Mouse (Mus musculus): Measurements from ENCODE around the gene Herc6. TPM values are rescaled to one million over a fixed set of nuclear protein-coding genes. Genes with fewer than 3 reads are reported as not detected.
"Not testable (repeated sequence)": the region's sequence is repeated elsewhere in the genome, so short reads cannot be mapped to it uniquely, and the experiment has no call there.

Gene Herc6
- polyA plus RNA-seq, 1 experiment from 2014 or later: 1.2 TPM

GRCm38 (mm10) chr6:57535971-57536669 is 44.7 kb upstream of the Herc6 start:
- Histone ChIP-seq H3K4me3 (ENCODE audit: low read depth, low read length) (peak overlapping the region; percentile 77), H3K27me3 (ENCODE audit: control insufficient read depth, insufficient read depth, low read length) (no peaks in the 10 kb centered on the region), H3K4me1 (ENCODE audit: control insufficient read depth, insufficient read depth, low read length) (peaks cover 8% of the 10 kb centered on the region), H3K9ac (replicated peaks; ENCODE audit: low read depth, low read length) (peak overlapping the region; percentile 37; the same call in 1 of the 2 replicates), H3K36me3 (ENCODE audit: control insufficient read depth, insufficient read depth, low read length) (no peaks in the 10 kb centered on the region), H3K4me2 (ENCODE audit: low read depth, low read length) (peak overlapping the region; percentile 62), H3K9me3 (ENCODE audit: control insufficient read depth, low read length) (no peaks in the 10 kb centered on the region), H3K27ac (ENCODE audit: low read depth, low read length) (peak overlapping the region; percentile 25)
- ATAC-seq (ENCODE audit: low read depth): peak; percentile 45
- 24% methylated on average over 14 of the region's 14 CpGs for WGBS

GRCm38 (mm10) chr6:57537887-57538286 is 42.9 kb upstream of the Herc6 start:
- 94% methylated on average over 5 of the region's 5 CpGs for WGBS
- Histone ChIP-seq H3K4me1 (ENCODE audit: control insufficient read depth, insufficient read depth, low read length) (peaks cover 8% of the 10 kb centered on the region), H3K9ac (replicated peaks; ENCODE audit: low read depth, low read length) (no peak overlapping the region), H3K27ac (ENCODE audit: low read depth, low read length) (no peak overlapping the region), H3K27me3 (ENCODE audit: control insufficient read depth, insufficient read depth, low read length) (no peaks in the 10 kb centered on the region), H3K4me3 (ENCODE audit: low read depth, low read length) (no peak overlapping the region), H3K36me3 (ENCODE audit: control insufficient read depth, insufficient read depth, low read length) (no peaks in the 10 kb centered on the region), H3K4me2 (ENCODE audit: low read depth, low read length) (no peak overlapping the region), H3K9me3 (ENCODE audit: control insufficient read depth, low read length) (no peaks in the 10 kb centered on the region)
- ATAC-seq (ENCODE audit: low read depth): no peak

GRCm38 (mm10) chr6:57540950-57541498 is 39.8 kb upstream of the Herc6 start:
- no peaks in the 10 kb centered on the region for H3K9me3 ChIP-seq (ENCODE audit: control insufficient read depth, low read length)
- H3K4me3 ChIP-seq (ENCODE audit: low read depth, low read length): no peak overlapping the region
- no peaks in the 10 kb centered on the region for H3K36me3 ChIP-seq (ENCODE audit: control insufficient read depth, insufficient read depth, low read length)
- no peak overlapping the region for H3K9ac ChIP-seq (replicated peaks; ENCODE audit: low read depth, low read length)
- no peak overlapping the region for H3K4me2 ChIP-seq (ENCODE audit: low read depth, low read length)
- H3K27me3 ChIP-seq (ENCODE audit: control insufficient read depth, insufficient read depth, low read length): no peaks in the 10 kb centered on the region
- H3K4me1 ChIP-seq (ENCODE audit: control insufficient read depth, insufficient read depth, low read length): no peaks in the 10 kb centered on the region
- WGBS: 82% methylated on average over 5 of the region's 5 CpGs
- H3K27ac ChIP-seq (ENCODE audit: low read depth, low read length): no peak overlapping the region
- no peak for ATAC-seq (ENCODE audit: low read depth)

GRCm38 (mm10) chr6:57541737-57542335 is 39.0 kb upstream of the Herc6 start:
- Histone ChIP-seq H3K4me2 (ENCODE audit: low read depth, low read length) (no peak overlapping the region), H3K36me3 (ENCODE audit: control insufficient read depth, insufficient read depth, low read length) (no peaks in the 10 kb centered on the region), H3K27ac (ENCODE audit: low read depth, low read length) (no peak overlapping the region), H3K27me3 (ENCODE audit: control insufficient read depth, insufficient read depth, low read length) (no peaks in the 10 kb centered on the region), H3K9ac (replicated peaks; ENCODE audit: low read depth, low read length) (no peak overlapping the region), H3K9me3 (ENCODE audit: control insufficient read depth, low read length) (no peaks in the 10 kb centered on the region), H3K4me1 (ENCODE audit: control insufficient read depth, insufficient read depth, low read length) (no peaks in the 10 kb centered on the region), H3K4me3 (ENCODE audit: low read depth, low read length) (no peak overlapping the region)
- ATAC-seq (ENCODE audit: low read depth): no peak
- 100% methylated on average over 1 of the region's 1 CpGs for WGBS

GRCm38 (mm10) chr6:57543591-57543990 is 37.2 kb upstream of the Herc6 start:
- not testable (repeated sequence) for H3K36me3 ChIP-seq (ENCODE audit: control insufficient read depth, insufficient read depth, low read length); H3K4me3 ChIP-seq (ENCODE audit: low read depth, low read length); H3K4me1 ChIP-seq (ENCODE audit: control insufficient read depth, insufficient read depth, low read length); H3K27ac ChIP-seq (ENCODE audit: low read depth, low read length); H3K9ac ChIP-seq (replicated peaks; ENCODE audit: low read depth, low read length); H3K4me2 ChIP-seq (ENCODE audit: low read depth, low read length); H3K9me3 ChIP-seq (ENCODE audit: control insufficient read depth, low read length); ATAC-seq (ENCODE audit: low read depth); H3K27me3 ChIP-seq (ENCODE audit: control insufficient read depth, insufficient read depth, low read length)

- no peak overlapping the region for H3K4me2 ChIP-seq (ENCODE audit: low read depth, low read length)
- H3K9ac ChIP-seq (replicated peaks; ENCODE audit: low read depth, low read length): no peak overlapping the region
- H3K27me3 ChIP-seq (ENCODE audit: control insufficient read depth, insufficient read depth, low read length): no peaks in the 10 kb centered on the region
- no peak overlapping the region for H3K4me3 ChIP-seq (ENCODE audit: low read depth, low read length)
- H3K36me3 ChIP-seq (ENCODE audit: control insufficient read depth, insufficient read depth, low read length): no peaks in the 10 kb centered on the region
- no peaks in the 10 kb centered on the region for H3K9me3 ChIP-seq (ENCODE audit: control insufficient read depth, low read length)
- no peak; the same call in 1 of the 2 replicates for ATAC-seq (ENCODE audit: low read depth)
- no peaks in the 10 kb centered on the region for H3K4me1 ChIP-seq (ENCODE audit: control insufficient read depth, insufficient read depth, low read length)
- 59% methylated on average over 2 of the region's 2 CpGs for WGBS
- H3K27ac ChIP-seq (ENCODE audit: low read depth, low read length): no peak overlapping the region
These were observed 35.9 kb upstream of the Herc6 start for GRCm38 (mm10) chr6:57544866-57545265.

- H3K9me3 ChIP-seq (ENCODE audit: control insufficient read depth, low read length): no peaks in the 10 kb centered on the region
- H3K4me1 ChIP-seq (ENCODE audit: control insufficient read depth, insufficient read depth, low read length): no peaks in the 10 kb centered on the region
- H3K27me3 ChIP-seq (ENCODE audit: control insufficient read depth, insufficient read depth, low read length): no peaks in the 10 kb centered on the region
- no peak overlapping the region for H3K4me2 ChIP-seq (ENCODE audit: low read depth, low read length)
- ATAC-seq (ENCODE audit: low read depth): no peak
- H3K27ac ChIP-seq (ENCODE audit: low read depth, low read length): no peak overlapping the region
- whole genome bisulfite sequencing: 83% methylated on average over 3 of the region's 3 CpGs
- no peak overlapping the region for H3K4me3 ChIP-seq (ENCODE audit: low read depth, low read length)
- no peak overlapping the region for H3K9ac ChIP-seq (replicated peaks; ENCODE audit: low read depth, low read length)
- no peaks in the 10 kb centered on the region for H3K36me3 ChIP-seq (ENCODE audit: control insufficient read depth, insufficient read depth, low read length)
These were observed 29.5 kb upstream of the Herc6 start for GRCm38 (mm10) chr6:57551211-57551796.

GRCm38 (mm10) chr6:57557796-57558317 is 22.9 kb upstream of the Herc6 start:
- Histone ChIP-seq H3K9me3 (ENCODE audit: control insufficient read depth, low read length) (no peaks in the 10 kb centered on the region), H3K9ac (replicated peaks; ENCODE audit: low read depth, low read length) (no peak overlapping the region), H3K27ac (ENCODE audit: low read depth, low read length) (no peak overlapping the region), H3K27me3 (ENCODE audit: control insufficient read depth, insufficient read depth, low read length) (no peaks in the 10 kb centered on the region), H3K4me2 (ENCODE audit: low read depth, low read length) (no peak overlapping the region), H3K36me3 (ENCODE audit: control insufficient read depth, insufficient read depth, low read length) (no peaks in the 10 kb centered on the region), H3K4me3 (ENCODE audit: low read depth, low read length) (no peak overlapping the region), H3K4me1 (ENCODE audit: control insufficient read depth, insufficient read depth, low read length) (no peaks in the 10 kb centered on the region)
- no peak for ATAC-seq (ENCODE audit: low read depth)
- 90% methylated on average over 4 of the region's 4 CpGs for whole genome bisulfite sequencing

- no peaks in the 10 kb centered on the region for H3K4me1 ChIP-seq (ENCODE audit: control insufficient read depth, insufficient read depth, low read length)
- no peak for ATAC-seq (ENCODE audit: low read depth)
- WGBS: 81% methylated on average over 1 of the region's 1 CpGs
These were observed 17.3 kb upstream of the Herc6 start for GRCm38 (mm10) chr6:57563454-57563853.

More at GRCm38 (mm10) chr6:57563454-57563853, 17.3 kb upstream of the Herc6 start:
- H3K27me3 ChIP-seq (ENCODE audit: control insufficient read depth, insufficient read depth, low read length): no peaks in the 10 kb centered on the region
- H3K4me3 ChIP-seq (ENCODE audit: low read depth, low read length): no peak overlapping the region
- no peak overlapping the region for H3K27ac ChIP-seq (ENCODE audit: low read depth, low read length)
- H3K4me2 ChIP-seq (ENCODE audit: low read depth, low read length): no peak overlapping the region
- no peak overlapping the region for H3K9ac ChIP-seq (replicated peaks; ENCODE audit: low read depth, low read length)
- no peaks in the 10 kb centered on the region for H3K9me3 ChIP-seq (ENCODE audit: control insufficient read depth, low read length)
- no peaks in the 10 kb centered on the region for H3K36me3 ChIP-seq (ENCODE audit: control insufficient read depth, insufficient read depth, low read length)

All from neural tube, embryonic 14.5 days (tissue).